Mouse (Mus musculus) liver, embryonic 14.5 days (tissue): ENCODE data around the gene Dhx57.

Source experiments
- CTCF ChIP-seq: IDR thresholded peaks from 2 replicates; pipeline ENCODE4 v1.5.1; 2016; ENCODE audit warnings: antibody characterized with exemption, low read depth, control low read depth
- EP300 ChIP-seq: IDR thresholded peaks from 2 replicates; pipeline ENCODE4 v1.6.1; 2016; ENCODE audit warnings: antibody characterized with exemption, low read depth

- no peak for TF ChIP-seq CTCF
- no peak for TF ChIP-seq EP300
Observed at GRCm38 (mm10) chr17:80289280-80290073, 799 bp downstream of the Dhx57 start.
